Mouse (Mus musculus): Measurements from ENCODE around the gene Ppfia4.

Gene Ppfia4

DNA sequence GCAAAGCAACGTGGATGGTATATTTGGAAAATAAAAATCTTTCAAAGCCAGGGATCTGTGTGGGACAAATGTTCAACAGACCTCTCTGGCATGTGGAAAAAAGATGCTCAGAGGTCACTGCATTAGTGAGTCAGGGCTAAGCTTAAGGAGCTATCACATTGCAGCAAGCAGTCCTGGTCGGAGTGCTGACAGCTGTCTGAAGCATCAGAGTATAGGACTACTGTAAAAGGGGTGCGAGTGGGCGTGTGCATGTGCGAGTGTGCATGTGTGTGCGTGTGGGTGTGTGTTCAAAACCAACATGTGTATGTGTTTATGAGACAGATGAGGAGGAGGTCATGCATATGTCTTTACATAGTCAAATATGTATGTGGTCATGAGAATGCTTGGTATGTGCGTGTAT lies 6.4 kb upstream of the Ppfia4 start:
- no peak for DNase-seq (ENCODE audit: low spot score)

DNA sequence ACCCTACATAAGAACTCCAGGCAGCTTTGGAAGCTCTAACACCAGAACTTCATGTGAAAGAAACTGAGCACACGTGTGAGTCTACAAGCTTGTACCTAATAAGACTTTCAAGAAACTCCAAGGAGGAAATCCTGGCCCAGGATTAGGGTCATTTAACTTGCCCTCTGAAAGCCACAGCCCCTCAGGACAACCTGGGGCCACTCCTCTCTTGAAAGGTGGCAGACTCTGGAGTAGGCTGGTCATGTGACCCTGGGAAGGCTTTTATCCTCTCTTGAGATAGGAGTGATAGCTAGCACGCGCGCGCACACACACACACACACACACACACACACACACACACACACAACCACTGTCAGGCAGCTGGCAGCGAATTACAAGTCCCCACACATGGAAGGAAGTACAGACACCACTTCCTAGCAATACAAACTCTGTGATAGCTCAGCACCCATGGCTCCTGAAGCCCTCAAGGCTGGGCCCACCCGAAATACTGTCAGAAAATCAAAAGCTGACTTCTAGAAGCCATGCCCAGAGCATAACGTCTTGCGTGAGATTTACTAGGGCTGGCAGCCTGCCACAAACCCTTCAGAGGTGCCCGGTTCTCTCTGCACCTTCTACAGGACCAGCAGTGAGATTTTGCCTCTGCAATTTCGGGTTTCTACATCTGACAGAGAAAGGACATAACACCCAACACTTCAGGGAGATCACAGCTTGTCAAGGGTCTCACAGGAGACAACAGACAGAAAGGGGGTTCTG lies 4.4 kb upstream of the Ppfia4 start:
- DNase-seq (ENCODE audit: low spot score), result no peak

DNA sequence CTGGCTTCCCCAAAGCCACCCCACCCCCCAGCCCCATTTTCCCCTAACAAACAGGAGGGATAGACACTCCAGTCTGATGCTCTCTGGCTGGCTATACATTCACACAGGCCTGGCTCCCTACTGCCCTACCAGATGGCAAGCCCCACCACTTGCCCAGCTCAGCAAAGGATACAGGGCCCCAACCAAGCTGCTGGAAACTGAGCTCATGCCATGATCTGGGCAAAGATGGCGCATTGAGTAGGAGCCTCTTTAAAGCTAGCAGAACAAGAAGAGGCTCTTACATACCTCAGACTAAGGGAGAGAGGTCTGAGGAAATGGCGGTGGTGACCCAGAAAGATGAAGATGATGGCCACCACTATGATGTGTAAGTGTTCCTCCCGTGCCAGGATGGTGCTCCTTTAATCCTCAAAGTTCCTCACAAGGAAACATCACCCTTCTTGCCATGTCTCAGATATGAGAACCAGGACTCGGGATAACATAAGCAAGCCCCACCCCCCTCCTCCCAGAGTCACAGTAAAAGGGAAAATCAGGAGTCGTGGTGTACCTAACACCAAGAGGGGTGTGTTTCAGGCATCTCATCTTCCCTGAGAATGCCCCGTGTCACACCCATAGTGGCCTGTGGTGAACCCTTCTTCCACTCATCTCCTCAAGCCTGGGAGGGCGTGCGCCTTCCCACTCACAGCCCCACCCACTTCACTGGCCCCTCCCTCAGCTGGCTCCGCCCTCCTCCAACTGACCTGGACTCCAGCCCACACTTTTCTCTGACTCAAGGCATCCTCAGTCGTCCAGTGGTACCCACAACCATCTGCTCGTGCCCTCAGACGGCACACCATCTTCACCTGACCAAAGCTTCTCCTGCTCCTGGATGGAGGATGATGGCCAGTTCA lies 3.4 kb upstream of the Ppfia4 start:
- no peak for DNase-seq (ENCODE audit: low spot score)

DNA sequence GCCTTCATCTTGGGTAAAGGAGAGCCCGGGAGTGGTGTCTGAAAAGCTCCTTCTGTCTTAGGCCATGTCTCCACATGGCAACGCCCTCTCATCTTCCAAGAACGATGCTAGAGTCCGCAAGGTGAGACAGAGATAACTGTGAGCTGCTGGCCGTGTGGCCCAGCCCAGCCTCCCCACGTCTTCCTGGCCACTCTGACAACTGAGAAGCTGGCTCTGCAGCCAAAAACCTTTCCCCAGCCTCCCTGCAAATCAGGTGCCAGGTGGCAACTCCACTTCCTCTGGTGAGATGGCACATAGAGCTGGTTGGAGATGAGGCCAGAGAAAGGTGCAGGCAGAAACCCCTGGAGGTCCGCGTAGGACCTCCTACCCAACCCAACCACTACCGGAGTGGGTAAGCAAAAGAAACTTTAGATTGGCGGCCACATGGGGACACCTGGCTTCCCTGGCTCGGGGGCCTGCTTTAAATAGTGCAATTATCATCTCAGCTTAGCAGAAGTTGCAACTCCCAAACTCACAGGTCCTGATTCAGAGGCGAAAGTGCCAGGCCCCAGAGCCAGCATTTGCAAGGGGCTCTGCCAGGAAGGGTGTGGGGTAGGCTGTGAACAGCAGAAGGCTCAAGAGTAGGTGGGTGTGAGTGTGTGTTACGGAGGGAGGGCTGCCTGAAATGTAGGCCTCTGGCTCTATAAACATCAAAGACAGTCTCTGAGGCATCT lies 2.6 kb upstream of the Ppfia4 start:
- DNase-seq (ENCODE audit: low spot score), result no peak

DNA sequence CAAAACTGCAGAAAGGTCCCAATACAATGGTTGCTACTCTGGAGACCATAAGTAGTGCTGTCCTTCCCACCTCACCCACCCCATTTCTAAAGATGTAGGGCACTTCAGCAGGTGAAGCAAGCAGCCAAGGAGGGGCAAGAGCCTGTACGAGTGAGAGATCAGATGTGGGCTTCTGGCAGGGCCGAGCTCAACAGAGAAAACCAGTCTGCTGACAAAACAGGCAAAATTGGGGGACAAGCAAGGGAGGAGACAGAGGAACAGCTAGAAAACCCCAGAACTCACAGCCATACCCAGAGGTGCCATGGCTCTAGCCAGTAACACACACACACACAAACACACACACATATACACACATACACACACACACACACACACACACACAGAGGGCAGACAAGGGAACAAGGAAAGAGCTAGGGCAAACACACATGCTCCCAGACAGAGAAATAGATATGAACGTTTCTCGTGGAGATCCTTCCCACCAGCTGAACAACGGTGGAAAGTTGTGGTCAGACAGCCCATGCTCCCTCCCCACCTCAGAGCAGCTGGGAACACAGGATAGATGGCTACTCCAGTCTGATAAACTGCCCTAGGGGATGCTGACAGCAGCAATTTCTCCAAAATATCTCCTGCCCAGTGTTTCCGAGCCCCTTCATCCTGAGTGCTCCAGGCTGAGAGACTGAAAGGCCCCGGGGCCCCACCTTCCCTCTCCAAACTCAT lies 1.5 kb upstream of the Ppfia4 start:
- no peak for DNase-seq (ENCODE audit: low spot score)

GRCm38 (mm10) chr1:134333371-134334110 lies 813 bp upstream of the Ppfia4 start:
- no peak for DNase-seq (ENCODE audit: low spot score)

DNA sequence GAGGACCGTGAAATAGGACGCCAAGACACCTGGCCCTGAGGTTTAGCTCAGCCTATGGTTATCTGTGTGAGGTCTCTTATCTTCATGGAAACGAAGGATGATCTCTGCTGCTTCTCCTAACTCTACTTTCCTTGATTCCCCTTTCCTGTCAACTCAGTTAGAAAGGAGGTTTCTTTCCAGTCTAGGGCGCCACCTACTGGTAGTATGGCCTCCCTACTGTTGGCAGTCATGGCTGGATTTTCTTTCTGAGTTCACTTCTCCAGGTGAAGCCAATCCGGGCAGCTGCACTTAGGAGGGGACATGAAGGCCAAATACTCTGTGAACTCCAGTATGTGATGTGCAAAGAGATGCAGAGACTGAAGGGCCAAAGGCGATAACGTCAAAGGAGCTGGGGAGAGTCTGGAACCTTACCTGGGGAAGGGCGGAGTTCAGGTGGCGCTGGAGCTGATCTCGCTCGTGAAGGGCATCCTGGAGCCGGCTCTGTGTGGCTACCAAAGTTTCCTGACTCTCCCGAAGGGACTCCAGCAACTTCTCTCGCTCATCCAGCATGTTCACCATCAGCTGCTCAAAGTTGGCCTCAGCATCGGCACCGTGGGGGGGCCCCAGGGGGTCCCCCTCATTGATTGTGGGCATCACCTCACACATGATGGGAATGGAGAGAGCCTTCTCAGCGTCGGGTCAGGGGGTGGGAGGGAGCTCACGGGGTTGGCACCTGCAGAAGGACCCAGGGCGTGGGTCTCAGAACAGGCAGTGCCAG lies 671 bp downstream of the Ppfia4 start:
- peak; percentile 72 for DNase-seq (ENCODE audit: low spot score)

- no peak for DNase-seq (ENCODE audit: low spot score)
Observed at GRCm38 (mm10) chr1:134326841-134327346, 5.8 kb downstream of the Ppfia4 start.

DNA sequence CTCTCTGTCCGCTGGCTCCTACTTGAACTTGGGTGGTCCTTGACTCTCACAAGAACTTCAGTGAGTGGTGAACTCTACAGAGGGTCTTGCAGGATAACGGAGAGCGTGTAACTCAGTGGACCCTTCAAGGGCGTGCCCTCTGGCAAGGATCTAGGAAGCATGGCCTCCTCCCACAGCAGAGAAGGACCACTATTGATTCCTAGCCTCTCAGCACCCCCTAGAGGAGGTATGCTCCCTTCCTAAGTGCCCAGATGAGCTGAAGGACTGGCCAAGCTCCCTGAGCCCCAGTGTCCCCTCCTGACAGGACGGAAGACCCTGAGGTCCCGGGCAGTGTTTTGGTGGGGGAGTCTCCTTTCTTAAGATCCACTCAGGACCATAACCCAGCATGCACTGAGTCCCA lies 10.1 kb downstream of the Ppfia4 start:
- peak; percentile 45 for DNase-seq (ENCODE audit: low spot score)

GRCm38 (mm10) chr1:134320691-134321301 lies 11.9 kb downstream of the Ppfia4 start:
- DNase-seq (ENCODE audit: low spot score), result no peak

GRCm38 (mm10) chr1:134318261-134318660 lies 14.5 kb downstream of the Ppfia4 start:
- no peak for DNase-seq (ENCODE audit: low spot score)

DNA sequence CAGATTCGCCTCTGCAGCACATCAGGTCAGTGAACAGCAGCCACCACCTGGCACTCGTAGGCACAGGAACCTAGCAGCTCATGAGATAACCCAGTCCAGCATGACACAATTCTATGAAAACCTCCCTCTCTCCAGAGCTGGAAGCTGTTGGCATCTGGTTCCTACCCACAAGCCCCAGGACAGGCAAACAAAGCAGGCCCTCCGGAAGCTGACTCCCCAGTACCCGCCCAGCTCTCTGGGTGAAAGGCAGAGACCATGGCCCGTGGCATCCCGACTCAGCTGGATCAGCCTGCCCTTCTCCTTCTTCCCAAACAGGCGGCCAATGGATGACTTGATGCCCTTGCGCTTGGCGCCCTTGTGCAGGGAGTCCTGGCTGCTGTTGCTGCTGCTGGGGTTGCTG lies 16.4 kb downstream of the Ppfia4 start:
- DNase-seq (ENCODE audit: low spot score), result no peak

DNA sequence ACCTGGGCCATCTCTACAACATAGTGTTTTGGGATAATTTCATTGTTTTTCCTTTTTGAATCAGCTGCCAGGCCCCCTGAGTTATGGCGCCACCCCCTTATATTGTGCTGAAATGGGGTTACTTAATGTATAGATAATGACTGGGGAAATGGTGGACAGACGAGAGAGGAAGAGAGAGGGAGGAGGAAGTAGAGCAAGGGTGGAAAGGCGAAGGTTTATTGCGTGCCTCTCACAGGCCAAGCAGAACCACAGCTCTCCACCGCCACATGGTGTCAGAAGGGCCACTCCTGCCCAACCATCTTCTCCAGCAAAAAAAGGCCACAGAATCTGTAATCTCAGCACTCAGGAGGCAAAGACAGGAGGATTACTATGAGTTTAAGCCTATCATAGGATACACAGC lies 17.5 kb downstream of the Ppfia4 start:
- no peak for DNase-seq (ENCODE audit: low spot score)

DNA sequence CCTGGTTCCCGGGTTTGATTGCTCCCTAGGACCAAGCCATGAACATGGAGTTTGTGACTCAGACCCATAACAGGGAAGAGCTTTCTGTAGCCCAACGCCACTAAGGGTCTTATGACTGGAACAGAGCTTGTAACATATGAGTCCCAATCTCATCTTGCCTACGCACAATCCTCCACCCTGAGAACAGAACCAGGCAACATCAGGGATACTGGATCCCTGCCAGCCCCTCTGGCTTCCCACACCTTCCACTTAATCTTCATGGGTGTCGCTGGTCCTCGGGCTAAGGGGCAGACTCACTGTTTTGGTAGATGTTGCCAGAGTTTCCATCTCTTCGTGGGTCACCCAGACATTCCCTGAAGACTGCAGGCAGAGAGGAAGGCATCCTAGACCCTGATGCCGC lies 21.0 kb downstream of the Ppfia4 start:
- DNase-seq (ENCODE audit: low spot score), result no peak

DNA sequence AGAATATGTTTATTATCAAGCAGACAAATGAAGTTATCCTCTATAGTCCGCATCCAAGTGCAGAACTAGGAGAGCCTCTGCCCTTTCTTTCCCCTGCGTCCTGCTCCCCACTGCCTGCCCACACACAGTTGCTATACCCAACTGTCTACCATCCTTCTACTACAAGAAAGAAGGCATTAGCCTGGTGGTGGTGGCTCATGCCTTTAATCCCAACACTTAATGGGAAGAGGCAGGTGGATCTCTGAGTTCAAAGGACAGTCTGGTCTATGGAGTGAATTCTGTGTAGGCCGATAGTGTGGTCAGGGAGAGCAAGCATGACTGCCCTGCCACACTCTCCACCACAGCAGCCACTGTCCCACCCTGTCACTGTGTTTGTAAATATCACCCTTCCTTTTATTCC lies 22.0 kb downstream of the Ppfia4 start:
- no peak for DNase-seq (ENCODE audit: low spot score)

DNA sequence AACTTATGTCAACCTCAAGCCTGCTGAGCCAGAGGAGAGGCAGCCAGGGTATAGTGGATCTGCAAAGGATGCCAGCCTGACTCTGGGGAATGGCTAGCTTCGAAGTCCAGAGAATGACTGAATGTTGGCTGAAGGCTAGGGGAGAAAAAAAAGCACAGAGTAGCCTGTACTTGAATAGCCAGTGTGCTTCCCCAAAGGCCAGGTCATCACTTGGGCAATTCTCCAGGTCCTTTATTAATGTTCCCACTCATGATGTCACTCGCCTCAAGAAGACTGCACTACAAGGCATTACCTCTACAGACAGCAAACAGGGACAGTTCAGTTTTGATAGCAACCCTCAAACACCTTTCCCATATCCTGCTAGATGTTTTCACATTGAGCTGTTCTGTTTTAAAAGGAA lies 22.4 kb downstream of the Ppfia4 start:
- no peak for DNase-seq (ENCODE audit: low spot score)

GRCm38 (mm10) chr1:134307409-134307808 lies 25.3 kb downstream of the Ppfia4 start:
- DNase-seq (ENCODE audit: low spot score), result no peak

DNA sequence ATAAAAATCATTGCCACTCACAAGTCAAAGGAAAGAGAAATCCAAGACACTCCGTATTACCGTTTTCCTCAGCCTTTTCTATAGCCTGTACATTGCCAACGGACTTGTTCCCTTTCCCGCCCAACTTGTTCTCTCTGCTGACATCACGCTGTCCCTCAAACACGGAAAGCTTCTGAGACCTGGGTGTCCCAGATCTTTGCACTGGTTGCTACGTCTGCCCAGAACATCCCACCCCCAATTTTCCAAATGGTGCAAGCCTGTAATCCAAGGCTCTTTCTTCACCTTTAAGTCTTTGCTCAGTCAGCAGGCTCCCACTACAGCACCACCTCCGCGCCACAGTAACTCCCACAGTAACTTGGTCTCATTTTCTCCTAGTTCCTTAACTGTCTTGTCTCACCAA lies 27.8 kb downstream of the Ppfia4 start:
- DNase-seq (ENCODE audit: low spot score), result no peak

DNA sequence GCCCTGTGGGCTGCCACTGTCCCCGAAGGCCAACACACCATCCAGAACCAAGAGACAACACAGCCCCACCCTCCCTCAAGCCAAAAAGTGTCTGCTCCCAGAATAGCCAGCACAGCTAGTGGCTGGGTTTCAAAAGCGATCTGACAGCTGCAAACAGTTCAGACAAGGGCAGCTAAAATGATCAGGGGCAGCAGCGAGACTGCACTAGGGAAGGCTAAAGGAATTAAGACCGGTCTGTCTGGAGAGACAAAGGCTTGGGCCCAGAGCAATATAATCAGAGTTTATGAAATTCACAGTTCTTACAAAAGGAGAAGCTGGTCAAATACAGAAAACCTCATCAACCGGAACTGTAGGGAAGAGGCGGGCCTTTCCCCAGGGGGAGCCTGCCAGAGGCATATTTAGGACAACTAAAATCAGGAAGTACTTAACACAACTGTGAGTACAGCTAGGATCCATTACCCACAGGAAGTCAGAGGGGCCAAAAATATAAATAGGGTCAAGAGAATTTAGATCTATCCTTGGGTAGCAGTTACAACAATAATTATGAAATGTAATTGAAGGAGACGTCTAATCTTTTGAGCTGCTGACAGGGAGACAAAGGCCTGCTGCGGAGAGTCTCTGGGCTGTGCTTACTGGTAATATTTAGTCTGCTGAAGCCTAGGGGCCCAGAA lies 30.0 kb downstream of the Ppfia4 start:
- DNase-seq (ENCODE audit: low spot score), result peak; percentile 76
